Mouse (Mus musculus) spleen, postnatal 10 days (tissue): ENCODE results near the gene Fem1b.
A peak's percentile ranks its signal among the peaks of the same experiment; 100 is the strongest.
"Not testable (repeated sequence)": the region's sequence is repeated elsewhere in the genome, so short reads cannot be mapped to it uniquely, and the experiment has no call there.

Experiments used
- DNase-seq, 2 experiments: peaks; one replicate each; pipeline ENCODE4 v3.0.0; 2021 to 2022; ENCODE audit warnings: low spot score in 2 of 2

Fem1b gene

GRCm38 (mm10) chr9:62811516-62812121 lies at the start of gene Fem1b:
Gene Fem1b (minus strand): TSS chr9:62811934.
- DNase-seq: peak; percentile 92 to 93

GRCm38 (mm10) chr9:62860866-62861265 lies 49.1 kb upstream of the Fem1b start:
- DNase-seq: no peak

- not testable (repeated sequence) for DNase-seq
These were observed 48.4 kb upstream of the Fem1b start for GRCm38 (mm10) chr9:62860102-62860501.

- DNase-seq: no peak
These were observed 46.7 kb upstream of the Fem1b start for GRCm38 (mm10) chr9:62858266-62859019.

GRCm38 (mm10) chr9:62857719-62858261 lies 46.1 kb upstream of the Fem1b start, which contains the start of gene Calml4:
Gene Calml4 (plus strand): TSS chr9:62858080.
- peak in 1 of 2 experiments; percentile 38 for DNase-seq

GRCm38 (mm10) chr9:62857216-62857615 lies 45.5 kb upstream of the Fem1b start:
- no peak for DNase-seq

GRCm38 (mm10) chr9:62854483-62854882 lies 42.7 kb upstream of the Fem1b start:
- DNase-seq: no peak

- peak in 1 of 2 experiments; percentile 18 for DNase-seq
These were observed 39.8 kb upstream of the Fem1b start for GRCm38 (mm10) chr9:62851571-62851970.

GRCm38 (mm10) chr9:62848641-62849040 lies 36.9 kb upstream of the Fem1b start:
- DNase-seq: no peak

- DNase-seq: peak; percentile 87 to 93
These were observed 36.0 kb upstream of the Fem1b start for GRCm38 (mm10) chr9:62847694-62848093.

GRCm38 (mm10) chr9:62844461-62844860 lies 32.7 kb upstream of the Fem1b start:
- DNase-seq: no peak

- DNase-seq: no peak
These were observed 31.8 kb upstream of the Fem1b start for GRCm38 (mm10) chr9:62843356-62844024.

GRCm38 (mm10) chr9:62839172-62839770 lies 27.5 kb upstream of the Fem1b start:
- DNase-seq: peak in 1 of 2 experiments; percentile 45

- peak; percentile 67 to 68 for DNase-seq
These were observed 26.9 kb upstream of the Fem1b start, which contains the start of gene Cln6 for GRCm38 (mm10) chr9:62838506-62839171. Gene Cln6 (plus strand): TSS chr9:62838785.

- no peak for DNase-seq
These were observed 26.4 kb upstream of the Fem1b start for GRCm38 (mm10) chr9:62838146-62838505.

- DNase-seq: no peak
These were observed 25.9 kb upstream of the Fem1b start for GRCm38 (mm10) chr9:62837611-62838010.

- no peak for DNase-seq
These were observed 24.1 kb upstream of the Fem1b start for GRCm38 (mm10) chr9:62835705-62836446.

- no peak for DNase-seq
These were observed 23.2 kb upstream of the Fem1b start for GRCm38 (mm10) chr9:62834906-62835305.

- no peak for DNase-seq
These were observed 18.1 kb upstream of the Fem1b start for GRCm38 (mm10) chr9:62829877-62830276.

GRCm38 (mm10) chr9:62828662-62829086 lies 16.9 kb upstream of the Fem1b start:
- peak; percentile 92 to 95 for DNase-seq
